Mouse (Mus musculus) neural tube, embryonic 10.5 days (tissue): ENCODE results near the gene Cd5.

ENCODE experiments used
- DNase-seq: peaks from one replicate; pipeline ENCODE4 v3.0.0-alpha.2; 2017; ENCODE audit warnings: low spot score; ENCODE audit errors: extremely low spot score

Gene Cd5

DNA sequence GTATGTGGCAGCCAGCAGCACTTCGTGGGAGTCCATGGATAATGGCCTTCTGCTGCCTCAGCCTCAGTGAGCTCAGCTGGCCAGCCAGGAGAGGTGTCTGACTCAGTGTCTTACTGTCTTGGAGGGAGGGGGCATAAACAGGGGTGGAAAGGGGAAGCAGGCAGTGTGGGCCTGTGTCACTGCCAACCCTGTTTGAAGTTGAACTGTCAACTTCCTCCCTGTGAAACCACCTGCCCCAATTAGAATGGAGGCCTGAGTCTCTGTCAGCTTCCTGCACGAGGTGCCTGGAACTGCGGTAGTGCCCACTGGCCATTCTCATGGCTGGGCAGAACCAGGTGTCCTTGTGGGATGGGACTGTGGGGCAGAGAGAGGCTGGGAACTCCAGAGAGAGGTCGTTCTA is at the start of gene Cd5:
TSS of gene Cd5 (minus strand) at position 192 of the 400 bp plus-strand sequence.
- DNase-seq, result no peak

DNA sequence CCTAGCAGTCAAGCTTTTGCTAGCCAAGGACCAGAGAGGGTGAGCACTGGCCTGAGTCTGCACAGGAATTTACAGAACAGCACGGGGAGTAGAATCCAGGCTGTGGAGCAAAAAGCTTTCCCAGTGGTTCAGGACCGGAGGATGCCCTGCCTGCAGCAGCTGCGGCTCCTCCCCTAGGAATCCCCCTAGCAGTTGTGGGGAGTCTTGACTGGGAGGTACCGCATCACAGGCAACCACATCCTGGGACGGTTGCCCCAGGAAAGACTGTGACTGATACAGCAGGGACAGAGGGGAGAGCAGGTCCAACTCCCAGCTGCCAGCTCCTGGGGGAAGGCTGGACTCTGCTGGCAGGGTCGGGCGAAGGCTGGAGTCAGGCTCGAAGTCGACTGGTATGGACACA is 49.4 kb upstream of the Cd5 start:
- DNase-seq, result no peak

DNA sequence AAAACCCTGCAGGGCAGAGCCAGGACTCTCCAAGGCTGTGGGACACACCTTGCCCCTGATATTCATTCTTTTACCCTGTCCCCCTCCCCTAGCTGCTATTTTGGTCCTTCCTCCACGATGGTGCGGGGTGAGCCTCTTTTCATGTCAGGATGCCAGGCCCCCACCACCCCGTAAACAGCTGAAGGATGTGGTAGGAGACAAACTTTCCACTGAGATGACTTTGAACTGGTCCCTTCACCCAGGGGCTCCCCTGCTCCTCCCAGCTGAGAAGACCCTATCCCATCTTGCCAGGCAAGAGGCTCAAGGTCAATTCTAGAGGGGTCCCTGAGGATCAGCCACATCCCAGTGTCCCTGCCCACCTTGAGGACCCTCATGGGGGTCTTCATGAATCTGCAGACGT is 48.6 kb upstream of the Cd5 start:
- DNase-seq, result no peak

DNA sequence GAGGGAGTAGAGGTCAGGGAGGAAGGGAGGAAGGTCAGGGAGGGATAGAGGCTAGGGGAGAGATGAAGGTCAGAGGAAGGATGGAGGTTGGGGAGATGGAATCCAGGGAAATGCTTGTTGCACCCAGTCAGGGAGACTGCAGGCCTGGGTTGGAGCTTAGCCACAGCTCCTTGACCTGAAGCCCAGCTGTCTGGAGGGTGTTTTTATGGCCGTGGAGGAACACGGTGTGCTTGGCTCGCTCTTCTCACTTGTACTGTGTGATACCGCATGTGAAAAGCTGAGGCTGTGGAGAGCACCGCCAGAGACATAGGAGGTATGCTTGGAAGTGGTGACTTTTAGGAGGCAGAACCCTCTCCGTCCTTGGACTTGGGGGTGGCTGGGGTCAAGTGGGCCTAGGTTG is 48.0 kb upstream of the Cd5 start:
- DNase-seq, result no peak

DNA sequence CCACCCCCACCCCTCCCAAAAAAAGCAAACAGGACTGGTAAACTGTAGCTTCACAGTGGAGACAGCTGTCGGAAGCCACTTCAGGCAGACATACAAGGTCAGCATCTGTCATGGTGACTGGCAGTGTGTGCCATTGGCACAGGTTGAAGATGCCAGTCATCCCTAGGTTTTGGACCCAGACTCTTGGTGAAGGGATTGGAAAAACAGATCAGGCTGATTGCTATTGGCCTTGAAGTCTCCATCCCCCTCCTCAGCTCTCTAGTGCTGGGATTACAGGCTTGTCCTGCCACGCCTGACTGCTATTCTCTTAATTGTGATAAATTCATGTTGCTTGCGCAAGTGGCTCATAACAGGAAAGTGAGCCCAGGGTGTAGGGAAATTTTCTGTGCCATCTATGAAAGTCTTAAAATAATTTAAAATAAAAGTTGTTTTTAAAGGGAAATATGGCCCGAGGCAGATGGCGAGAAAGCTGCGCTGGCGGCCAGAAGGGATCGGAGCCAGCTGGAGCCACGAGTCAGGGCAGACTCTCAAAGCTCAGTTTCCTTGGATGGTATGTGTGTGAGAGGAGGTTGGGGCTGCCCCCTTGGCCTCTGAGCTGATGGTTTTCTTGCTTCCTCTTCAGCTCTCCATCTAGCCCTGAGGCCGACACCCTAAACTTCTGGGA is 46.1 kb upstream of the Cd5 start:
- no peak for DNase-seq

DNA sequence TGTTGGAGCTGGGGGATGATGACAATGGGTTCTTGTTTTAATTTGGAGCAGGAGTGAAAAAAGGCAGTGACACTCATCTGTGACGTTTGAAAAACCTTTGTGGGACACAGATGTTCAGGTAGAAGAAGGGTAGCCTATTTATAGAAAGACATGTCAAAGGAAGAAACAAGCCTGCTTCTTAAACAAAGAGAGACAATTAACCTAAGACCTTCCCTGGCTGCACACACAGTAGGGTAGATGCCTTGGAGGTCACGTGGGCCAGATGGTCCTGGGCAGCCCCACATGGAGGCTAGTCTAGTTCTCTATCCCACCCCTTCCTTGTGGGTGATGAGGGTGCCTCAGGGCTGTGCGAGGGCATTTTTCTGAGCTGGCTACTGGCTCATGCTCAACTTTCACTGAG is 45.3 kb upstream of the Cd5 start:
- DNase-seq, result no peak

DNA sequence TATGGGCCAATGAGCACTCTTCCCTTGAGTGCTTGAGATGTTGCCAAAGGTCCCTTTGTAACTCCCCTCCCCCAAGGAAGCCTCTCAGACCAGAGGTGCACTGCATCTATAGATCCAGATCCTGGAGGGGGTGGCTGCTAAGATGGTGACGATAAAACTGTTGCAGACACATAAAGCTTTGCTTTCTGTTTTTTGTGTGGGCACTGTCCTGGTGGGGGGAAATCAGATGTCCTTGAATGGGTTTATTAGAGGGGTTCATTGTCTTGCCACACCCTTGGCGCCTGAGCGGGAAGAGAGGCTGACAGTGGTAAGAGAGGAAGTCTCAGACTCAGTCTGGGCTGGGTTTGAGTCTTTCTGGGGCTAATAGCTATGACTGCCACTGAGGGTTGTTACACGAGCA is 44.4 kb upstream of the Cd5 start:
- DNase-seq, result no peak

DNA sequence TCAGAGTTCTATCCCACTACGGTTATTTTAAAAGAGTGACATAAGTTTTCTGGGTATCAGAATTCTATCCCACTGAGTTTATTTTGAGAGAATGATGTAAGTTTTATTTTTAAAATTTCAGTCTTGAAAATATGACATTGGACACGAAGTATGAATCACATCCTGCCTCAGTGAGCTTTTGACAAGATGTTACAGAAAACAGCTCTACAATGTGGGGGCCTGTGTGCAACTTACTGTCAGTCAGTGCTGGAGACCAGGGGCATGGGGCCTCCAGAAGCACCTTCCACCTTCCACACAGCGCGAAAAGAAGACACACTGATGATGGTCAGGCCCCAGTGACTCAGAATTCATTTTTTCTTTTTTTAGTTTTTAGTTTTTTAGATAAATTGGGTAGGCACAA is 42.8 kb upstream of the Cd5 start:
- no peak for DNase-seq

DNA sequence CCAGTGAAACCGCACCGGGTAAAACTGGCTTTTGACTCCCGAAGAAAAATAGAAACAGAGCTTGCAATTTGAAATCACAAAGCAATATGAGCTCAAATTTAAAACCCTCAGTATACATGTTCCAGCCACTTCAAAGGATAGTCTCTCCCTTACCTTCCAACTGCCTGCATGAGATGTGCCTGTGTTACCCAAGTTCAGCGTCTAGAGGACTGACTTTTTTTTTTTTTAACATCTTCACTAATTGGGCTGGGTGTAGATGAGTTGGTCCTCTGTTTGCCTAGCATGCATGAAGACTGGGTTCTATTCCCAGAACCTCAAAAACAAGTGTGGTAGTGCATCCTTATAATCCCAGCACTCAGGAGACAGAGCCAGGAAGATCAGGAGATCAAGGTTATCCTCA is 38.1 kb upstream of the Cd5 start:
- DNase-seq, result no peak

DNA sequence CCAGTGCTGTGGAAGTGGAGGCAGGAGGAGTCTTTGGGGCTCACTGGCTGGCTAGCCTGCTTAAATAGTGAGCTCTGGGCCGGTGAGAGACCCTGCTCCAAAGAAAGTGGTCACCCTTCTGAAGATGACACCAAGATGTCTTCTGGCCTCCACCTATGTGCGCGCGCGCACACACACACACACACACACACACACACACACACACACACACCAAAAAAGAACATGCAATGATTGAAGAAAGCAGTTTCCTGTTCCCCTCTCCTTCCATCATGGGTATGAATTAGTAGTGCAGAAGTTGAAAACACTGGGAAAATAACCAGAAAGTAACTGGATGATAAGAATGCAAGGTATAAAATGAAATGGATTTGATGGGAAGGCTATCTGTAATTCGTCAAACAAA is 35.3 kb upstream of the Cd5 start:
- DNase-seq, result no peak

DNA sequence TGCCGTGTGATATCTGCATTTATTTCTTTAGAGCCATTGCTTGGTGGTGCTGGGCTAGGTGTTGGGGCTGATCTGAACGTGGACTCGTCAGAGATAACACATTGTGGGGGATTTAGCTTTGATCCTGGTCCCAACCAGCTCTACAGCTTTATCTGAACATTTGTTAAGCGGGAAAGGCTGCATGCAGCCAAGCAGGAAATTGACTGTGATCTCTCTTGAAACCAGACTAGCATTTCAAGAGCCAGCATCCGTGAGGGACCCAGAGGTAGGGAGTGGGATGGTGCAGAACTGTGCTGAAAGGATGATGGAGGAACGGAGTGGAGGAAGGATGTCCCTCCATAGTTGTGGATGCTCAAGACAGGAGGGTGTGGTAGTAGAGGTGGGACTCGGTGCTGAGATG is 34.6 kb upstream of the Cd5 start:
- DNase-seq, result no peak

DNA sequence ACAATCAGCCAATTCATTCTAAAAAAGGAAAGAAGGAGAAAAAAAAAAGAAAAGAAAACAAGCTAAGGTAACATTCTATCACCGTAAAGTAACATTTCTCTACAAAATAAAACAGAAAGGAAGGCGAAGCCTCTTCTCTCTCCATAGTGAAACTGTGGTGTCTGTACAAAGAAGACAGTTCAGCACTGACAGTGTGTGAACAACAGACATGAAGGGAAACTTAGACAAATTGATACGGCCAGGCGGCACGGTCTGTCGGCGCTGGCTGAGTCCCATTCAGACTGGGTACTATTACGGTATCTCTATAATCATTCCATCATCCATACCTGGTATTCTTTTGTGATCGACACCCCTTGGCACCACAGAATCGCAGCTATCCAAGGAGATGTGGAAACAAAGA is 34.1 kb upstream of the Cd5 start:
- DNase-seq, result no peak

DNA sequence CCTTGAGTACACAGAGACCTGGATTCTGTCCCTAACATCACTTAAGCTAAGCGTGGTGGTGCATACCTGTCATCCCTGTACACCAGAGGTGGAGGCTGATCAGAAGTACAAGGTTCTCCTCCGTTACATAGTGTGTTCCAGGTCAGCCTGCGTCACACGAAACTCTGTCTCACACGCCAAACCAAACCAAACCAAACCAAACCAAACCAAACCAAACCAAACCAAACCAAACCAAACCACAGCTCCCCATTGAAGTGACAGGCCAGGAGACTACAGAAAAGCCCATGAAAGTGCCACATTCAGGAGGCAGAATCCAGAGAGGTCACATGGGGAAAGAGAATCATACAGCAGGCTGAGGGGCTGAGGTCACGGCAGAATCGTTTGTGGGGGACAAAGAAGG is 33.2 kb upstream of the Cd5 start:
- no peak for DNase-seq

DNA sequence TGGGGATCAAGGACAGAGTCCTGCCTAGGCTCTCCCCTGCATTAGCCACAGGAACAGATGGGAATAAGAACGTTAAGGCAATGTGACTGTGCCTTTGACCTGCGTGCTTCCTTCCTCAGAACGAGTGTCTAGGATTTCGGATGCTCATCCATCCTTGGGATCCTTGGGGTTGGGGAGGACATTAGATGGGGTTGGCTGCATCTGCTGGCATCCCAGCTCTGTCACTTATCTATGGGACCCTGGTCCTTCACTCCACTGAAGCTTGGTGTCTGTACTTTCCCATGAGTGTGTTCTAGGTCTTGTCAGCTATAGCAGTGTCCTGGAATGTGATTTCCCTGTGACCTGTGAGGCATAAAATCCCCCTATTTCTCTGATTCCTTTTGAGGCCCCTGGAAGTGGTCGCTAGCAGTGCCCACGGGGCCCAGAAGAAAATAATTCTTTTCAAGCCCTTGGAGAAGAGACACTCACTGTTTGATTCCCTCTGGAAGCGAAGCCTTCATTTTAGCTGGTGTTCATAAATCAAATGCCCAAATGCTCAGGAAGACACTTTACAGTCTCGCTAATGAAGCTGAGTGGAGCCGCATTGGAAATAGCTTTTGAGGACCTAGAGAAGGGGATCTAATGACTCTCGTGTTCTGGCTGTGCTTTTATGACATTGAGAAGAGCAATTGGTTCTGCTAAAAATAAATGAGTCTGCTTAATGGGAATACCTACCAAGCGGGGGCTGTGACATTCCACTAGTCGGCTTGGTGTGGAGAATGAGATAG is 30.8 kb upstream of the Cd5 start:
- no peak for DNase-seq

DNA sequence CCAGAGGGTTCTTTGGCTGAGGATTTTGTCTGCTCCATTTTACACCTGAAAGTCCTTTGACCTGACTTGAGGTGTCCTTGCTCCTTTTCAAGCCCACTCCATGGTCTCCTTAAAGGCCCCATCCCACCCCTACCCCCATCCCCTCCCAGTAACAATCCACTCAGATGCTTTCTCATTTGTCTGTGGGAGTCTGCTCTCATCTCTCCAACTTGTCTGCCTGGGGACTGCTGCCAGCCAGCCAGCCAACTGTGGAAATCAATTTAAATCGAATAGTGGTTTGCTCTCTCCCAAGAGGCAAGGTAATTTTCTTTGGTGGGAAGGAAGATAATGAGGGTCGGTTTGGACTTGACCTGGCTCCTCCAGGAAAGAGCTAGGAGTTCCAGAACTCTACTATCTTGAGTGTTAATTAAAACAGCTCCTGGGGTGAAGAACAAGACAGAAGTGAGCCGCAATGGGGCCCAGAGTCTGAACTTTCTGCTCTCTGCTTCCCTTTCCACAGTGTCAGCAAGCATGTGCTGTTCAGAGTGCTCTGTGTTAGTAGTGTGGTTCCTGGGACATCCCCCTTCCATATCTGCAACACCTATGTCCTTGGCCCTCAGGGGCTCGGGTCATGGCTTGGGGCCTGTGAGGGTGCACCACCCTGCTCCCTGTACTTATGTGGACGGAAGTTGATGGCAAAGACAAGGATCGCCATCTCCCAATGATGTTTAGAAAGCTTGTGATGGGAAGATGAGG is 30.1 kb upstream of the Cd5 start:
- no peak for DNase-seq

DNA sequence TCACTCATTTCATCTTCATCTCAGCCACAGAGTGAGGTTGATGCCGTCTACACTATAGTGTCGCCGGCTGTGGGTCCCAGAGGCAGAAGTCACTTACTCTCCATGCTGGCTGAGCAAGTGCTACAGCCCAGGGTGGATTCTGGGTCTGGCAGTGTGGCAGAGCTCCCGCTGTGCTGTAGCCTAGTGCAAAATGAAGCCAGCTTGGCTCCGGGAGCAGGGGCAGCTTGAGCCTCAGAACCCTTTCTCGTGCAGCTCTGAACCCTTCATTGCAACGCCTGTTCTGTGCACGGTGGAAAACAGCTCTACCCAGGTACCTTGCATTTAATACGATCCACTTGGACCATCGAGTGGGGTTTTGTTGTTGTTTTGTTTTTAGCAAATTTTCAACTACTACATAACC is 28.8 kb upstream of the Cd5 start:
- no peak for DNase-seq

DNA sequence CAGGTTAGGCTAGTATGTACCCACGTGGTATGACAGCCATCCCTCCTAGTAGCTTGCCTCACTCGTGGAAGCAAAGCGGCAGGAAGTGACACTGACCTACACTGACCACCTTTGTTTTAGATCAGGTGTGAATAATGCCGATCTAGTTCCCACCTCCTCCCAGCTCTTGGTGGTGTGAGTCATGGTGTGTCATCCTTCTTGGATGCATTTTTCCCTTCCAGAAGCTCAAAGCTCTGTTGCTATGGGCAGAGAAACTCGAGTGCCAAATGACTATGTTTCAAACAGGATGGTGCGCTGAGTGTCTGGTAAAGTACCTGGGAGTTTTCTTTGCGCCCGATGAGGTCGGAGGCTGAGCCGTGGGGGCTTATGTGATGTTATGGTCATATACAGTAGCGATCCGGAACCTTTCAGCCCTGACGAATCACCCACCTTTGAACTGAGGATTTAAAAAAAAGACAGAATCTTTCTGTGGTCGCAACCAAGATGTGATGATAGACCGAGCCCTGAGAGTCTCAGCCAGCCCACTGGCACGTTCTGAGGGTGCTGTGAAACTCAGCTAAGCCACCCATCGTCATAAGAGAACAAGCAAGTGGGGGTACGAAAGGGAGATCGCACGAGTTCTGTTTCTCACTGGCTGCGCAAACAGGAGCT is 24.7 kb upstream of the Cd5 start:
- DNase-seq, result no peak

DNA sequence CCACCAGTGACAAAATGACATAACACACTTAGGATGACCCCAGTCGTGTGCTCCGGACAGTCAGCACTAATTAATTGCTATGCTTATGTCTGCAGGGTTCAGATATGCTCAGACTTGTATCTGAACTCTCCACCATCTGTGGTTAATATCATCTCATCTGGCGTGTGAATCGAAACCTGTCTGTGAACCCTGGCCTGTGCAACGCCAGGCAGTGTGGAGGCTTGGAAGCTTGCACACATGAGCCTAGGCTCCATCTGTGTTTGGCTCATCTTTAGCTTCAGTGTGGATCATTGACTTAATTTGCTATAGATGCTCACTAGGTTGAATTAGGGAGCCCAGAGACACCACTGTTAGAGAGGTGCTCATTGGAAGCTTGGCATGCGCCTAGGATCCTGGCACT is 23.7 kb upstream of the Cd5 start:
- DNase-seq, result no peak

DNA sequence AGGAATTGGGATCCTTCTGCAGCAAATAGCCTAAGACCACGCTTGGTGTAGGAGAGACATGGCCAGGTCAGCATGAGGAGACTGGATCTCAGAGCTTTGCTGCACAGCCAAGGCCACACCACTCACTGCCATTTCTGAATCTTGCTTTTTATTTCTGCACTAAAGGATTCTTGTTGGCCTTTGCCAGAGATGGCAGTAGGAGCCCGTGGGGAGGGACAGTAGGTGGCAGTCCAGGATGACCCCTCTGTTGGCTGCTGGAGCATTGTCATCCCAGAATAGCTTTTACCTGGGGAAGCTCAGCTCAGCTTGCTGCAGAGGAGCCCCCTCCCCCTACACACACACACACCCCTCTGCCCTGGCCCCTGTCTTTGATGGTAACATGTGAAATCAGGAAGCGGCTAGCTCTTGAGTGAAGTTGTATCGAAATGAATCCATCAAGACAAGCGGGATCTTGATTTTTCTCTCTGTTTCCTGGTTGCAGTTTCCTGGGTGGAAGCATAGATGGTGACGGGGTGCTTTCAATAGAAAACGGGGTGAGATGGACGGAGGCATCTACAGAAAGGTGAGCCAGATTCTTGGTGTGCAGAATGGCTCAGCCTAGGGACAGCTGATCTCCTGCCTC is 23.1 kb upstream of the Cd5 start:
- no peak for DNase-seq

DNA sequence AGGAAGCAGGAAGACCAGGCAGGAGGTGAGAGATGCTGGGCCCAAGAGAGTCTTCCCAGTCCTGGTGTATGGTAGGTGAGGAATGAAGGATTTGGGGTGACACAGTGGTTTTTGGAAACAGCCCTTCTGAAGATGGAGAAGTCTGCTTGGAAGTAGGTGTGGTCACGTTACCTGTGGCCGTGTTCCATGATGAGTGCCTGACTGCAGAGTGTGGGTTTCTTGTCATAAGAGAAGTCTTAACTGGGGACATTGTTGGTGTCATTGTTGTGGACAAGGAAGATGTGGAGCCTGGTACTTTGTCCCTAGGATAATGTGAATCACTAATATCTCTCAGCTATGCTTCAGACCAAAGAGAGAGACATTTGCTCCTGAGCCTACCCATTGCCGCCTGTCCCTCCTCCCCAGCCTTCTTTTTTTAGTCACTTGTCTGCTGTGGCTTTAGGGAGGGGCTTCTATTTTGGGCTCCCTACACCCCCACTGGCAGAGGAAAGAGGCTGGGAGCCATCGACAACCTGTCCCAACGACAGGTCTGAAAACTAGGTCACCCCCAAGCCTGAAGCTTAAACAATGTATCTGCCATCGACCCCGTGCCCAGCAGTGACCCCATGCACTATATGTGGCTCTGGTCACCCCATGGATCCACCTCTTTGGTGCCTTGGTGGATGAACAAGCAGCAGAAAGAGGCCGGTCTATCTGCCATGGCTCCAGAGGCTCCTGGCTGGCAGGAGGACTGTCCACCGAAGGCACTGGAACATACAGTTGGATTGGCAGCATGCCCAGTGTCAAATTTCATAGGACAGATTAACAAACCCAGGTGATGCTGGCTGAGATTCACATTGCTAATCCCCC is 21.4 kb upstream of the Cd5 start:
- no peak for DNase-seq

DNA sequence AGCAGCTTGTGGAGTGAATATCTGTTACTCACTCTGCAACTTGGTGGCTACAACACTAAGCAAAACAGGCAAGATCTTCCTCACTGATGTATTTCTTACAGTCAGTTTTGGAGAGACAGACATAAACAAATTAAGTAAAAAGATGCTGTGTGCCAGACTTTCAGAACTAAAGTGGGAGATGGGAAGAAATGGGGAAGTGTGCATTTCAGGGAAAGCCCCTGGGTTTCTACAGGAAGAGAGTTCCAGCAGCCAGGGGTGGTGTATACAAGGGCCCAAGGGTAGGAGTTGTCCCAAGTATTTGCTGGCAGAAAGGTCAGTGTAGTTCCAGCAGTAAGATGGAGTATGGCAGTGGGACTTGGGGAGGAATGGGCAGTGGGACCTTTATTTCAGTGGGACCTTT is 20.7 kb upstream of the Cd5 start:
- DNase-seq, result no peak
